Mouse (Mus musculus): ENCODE results near the gene Pwwp2a. TPM values are rescaled to one million over a fixed set of nuclear protein-coding genes. Genes with fewer than 3 reads are reported as not detected.

The Pwwp2a gene
- polyA plus RNA-seq (2021; fragmentation: Nextera tagmentation), result 5.2 and 5.4 TPM in 2 replicates
- long read RNA-seq, experiment 1, partial matches to known transcripts, result 1 of 3 reads
- long read RNA-seq, experiment 1, other reads (novel, unspliced or antisense), result 1 of 3 reads
- long read RNA-seq, experiment 2, partial matches to known transcripts, result 1 of 14 reads
- long read RNA-seq, experiment 2, other reads (novel, unspliced or antisense), result 10 of 14 reads

DNA sequence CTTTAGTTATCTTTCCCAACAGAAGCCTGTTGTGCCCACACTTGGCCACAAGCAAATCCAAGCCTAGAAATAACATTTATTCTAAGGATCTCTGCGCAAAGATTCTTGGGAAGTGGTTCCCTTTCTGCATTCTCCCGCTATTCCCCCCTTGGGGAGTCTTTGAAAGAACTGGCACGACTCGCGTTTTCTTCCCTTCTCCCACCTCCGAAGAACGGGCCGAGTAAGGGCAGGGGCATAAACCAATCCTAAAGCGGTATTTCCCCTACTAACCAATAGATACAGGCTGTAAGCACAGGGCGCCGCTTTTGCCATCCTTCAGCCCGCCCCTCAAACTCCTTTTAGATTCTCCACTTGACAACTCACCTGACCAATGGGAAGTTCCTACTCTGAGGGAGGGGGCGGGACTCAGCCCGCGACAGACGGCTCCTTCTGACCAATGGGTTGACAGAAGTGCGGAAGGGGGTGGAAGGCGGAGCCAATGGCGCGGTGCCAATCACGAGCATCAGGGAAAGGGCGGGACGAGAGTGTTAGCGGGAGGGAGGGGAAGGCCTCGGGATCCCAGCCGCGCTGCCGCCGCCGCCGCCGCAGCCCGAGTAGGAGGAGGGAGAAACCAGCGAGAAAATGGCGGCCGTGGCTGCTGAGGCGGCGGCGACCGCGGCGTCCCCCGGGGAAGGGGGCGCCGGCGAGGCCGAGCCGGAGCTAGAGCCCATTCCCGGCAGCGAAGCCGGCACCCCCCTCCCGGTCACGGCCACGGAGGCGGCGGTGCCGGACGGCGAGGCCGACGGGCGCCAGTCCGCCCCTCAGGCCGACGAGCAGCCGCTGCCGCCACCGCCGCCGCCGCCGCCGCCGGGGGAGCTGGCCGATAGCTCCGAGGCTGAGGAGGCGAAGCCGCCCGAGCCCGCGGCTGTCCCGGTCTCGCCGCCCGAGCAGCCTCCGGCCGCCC, at the start of gene Pwwp2a:
Gene Pwwp2a, plus strand, starts transcription at position 527 of the 943 bp plus-strand sequence.

DNA sequence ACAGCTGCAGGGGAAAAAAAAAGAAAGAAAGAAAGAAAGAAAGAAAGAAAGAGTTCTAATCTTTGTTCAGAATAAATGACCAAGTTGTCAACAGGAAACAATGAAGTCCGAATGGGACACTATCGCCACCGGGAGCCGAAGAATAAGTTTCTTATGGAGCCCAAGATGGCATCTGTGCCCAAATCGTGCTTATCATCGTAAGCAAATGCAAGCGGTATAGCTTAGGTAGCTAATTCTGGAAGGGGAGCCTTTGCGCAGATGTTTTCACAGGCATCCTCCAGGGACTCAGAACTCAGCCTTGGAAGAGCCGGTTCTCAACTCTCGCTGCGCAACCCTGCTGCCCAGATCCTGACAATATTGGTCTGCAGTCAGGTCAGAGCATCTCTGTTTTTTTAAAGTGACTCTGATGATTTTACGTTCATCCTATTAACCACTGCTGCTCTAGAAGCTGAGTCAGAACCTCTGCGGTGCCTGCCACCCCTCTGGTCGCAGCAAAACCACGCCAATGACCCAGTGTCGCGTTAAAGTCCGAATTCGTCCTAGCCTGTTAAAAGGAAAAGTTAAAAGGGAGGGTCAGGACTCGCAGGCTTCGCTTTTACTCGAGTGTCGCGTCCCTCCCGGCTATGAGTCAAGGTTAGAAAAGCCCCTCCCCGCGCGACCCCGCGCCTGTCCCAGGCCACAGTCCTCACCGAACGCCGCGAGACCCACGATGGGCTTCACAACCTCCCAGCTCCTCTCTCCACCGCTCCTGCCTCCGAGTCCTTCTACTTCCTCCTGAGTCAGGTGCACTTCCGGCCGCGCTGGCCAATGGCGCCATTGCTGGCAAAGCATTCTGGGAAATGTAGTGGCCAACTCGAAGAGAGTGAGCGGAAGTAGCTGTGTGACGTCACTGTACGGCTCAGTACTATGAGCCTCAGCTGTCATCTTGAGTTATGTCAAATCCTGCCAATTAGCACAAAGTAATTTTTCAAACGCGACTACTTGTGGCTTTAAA, 65.7 kb downstream of the Pwwp2a start, which contains the start of gene Ttc1:
Gene Ttc1, minus strand, starts transcription at position 776 of the 994 bp plus-strand sequence.

Other genes starting within 250 kb of the Pwwp2a start
- gene Slu7, start 248.3 kb upstream of the Pwwp2a start, polyA plus RNA-seq (2021; fragmentation: Nextera tagmentation), result 49.9 and 51.6 TPM in 2 replicates
- 2.2 and 2.5 TPM in 2 replicates for gene C1qtnf2, start 207.7 kb upstream of the Pwwp2a start, polyA plus RNA-seq (2021; fragmentation: Nextera tagmentation)
- gene Ccnjl, start 153.2 kb upstream of the Pwwp2a start, polyA plus RNA-seq (2021; fragmentation: Nextera tagmentation), result 1.4 and 2.4 TPM in 2 replicates
- 1.7 and 2.2 TPM in 2 replicates for gene 4933415A04Rik, start 95.0 kb upstream of the Pwwp2a start, polyA plus RNA-seq (2021; fragmentation: Nextera tagmentation)
- 0.38 TPM in 1 of 2 replicates, not detected in the other for gene Fabp6, start 80.5 kb upstream of the Pwwp2a start, polyA plus RNA-seq (2021; fragmentation: Nextera tagmentation)
- 90.1 and 105 TPM in 2 replicates for gene Ttc1, start 66.0 kb downstream of the Pwwp2a start, polyA plus RNA-seq (2021; fragmentation: Nextera tagmentation)
- gene Adra1b, start 219.2 kb downstream of the Pwwp2a start, polyA plus RNA-seq (2021; fragmentation: Nextera tagmentation), result 0.44 and 0.72 TPM in 2 replicates